Mouse (Mus musculus) Patski (cell line): Measurements from ENCODE around the gene Gm49366. TPM values are rescaled to one million over a fixed set of nuclear protein-coding genes. Genes with fewer than 3 reads are reported as not detected.
A peak's percentile ranks its signal among the peaks of the same experiment; 100 is the strongest.
"Not testable (repeated sequence)": the region's sequence is repeated elsewhere in the genome, so short reads cannot be mapped to it uniquely, and the experiment has no call there.

Experiments
- ATAC-seq: fragments of 100-300 bp; one replicate; pipeline ENCODE4 v1.8.0; 2021
- CTCF ChIA-PET: fragments of 350-600 bp; sonication (Branson Sonifier 250); formaldehyde crosslinking; loops from one replicate; lab custom pipeline; 2022; ENCODE audit warnings: inconsistent platforms; lab: Charles Lee
- POLR2A ChIA-PET: fragments of 350-600 bp; sonication (Branson Sonifier 250); formaldehyde crosslinking; loops from one replicate; lab custom pipeline; 2022; ENCODE audit warnings: antibody characterized with exemption, inconsistent platforms; lab: Charles Lee
- DNase-seq: peaks from one replicate; pipeline ENCODE4 v3.0.0-alpha.2; 2011; ENCODE audit warnings: low read depth, low spot score
- H3K27me3 ChIP-seq: fragments of 371-371 bp; one replicate; pipeline ENCODE4 v1.5.1; 2021
- CTCF ChIP-seq: fragments of 100-300 bp; IDR thresholded peaks from one replicate; pipeline ENCODE4 v1.5.1; 2021
- in situ Hi-C: fragments of 300-500 bp; cut with MboI; formaldehyde crosslinking; loops from 3 replicates; pipeline ENCODE4 v1.11.1; 2018; ENCODE audit warnings: low pct_unique_long_range_greater_than_20kb, mixed read lengths
- polyA plus RNA-seq: library from polyadenylated mRNA; unstranded; gene quantifications from one replicate; pipeline ENCODE4 v1.2.3, GENCODE M21; 2021

The Gm49366 gene
- polyA plus RNA-seq, 1 experiment from 2014 or later = not detected

- H3K27me3 ChIP-seq = no peaks in the 10 kb centered on the region
- ChIA-PET CTCF (interaction anchor here (0.6 to 1.9 kb wide), 2 partner anchors 23 to 29 kb away, joined by 4 to 6 read pairs; partner anchors contain the start of gene Acot2), POLR2A (no interaction called here)
- no peak for TF ChIP-seq CTCF
- in situ Hi-C loops = no loop called here
- ATAC-seq (no peak), DNase-seq (no peak)
These were observed 28.5 kb upstream of the Gm49366 start for GRCm38 (mm10) chr12:84010201-84010600.

- DNase-seq (no peak), ATAC-seq (peak; percentile 65)
- in situ Hi-C loops = no loop called here
- CTCF ChIA-PET = interaction anchor here (1.0 to 1.9 kb wide), 2 partner anchors 20 to 24 kb away, joined by 4 to 6 read pairs; partner anchors contain the start of gene Acot2
- no peak for TF ChIP-seq CTCF
- POLR2A ChIA-PET = interaction anchor here (0.5 to 1.2 kb wide), 2 partner anchors 23 to 298 kb away, joined by 3 read pairs; no protein-coding TSS in a partner anchor
- H3K27me3 ChIP-seq = no peaks in the 10 kb centered on the region
These were observed 27.3 kb upstream of the Gm49366 start for GRCm38 (mm10) chr12:84011251-84012040.

GRCm38 (mm10) chr12:84013130-84013529 lies 25.6 kb upstream of the Gm49366 start:
- POLR2A ChIA-PET = no interaction called here
- no peak for DNase-seq
- ATAC-seq = no peak

GRCm38 (mm10) chr12:84013701-84014100 lies 25.0 kb upstream of the Gm49366 start:
- TF ChIP-seq CTCF = no peak
- ChIA-PET POLR2A (no interaction called here), CTCF (no interaction called here)
- ATAC-seq (no peak), DNase-seq (no peak)
- in situ Hi-C loops = no loop called here
- H3K27me3 ChIP-seq = no peaks in the 10 kb centered on the region

More at GRCm38 (mm10) chr12:84013130-84013529, 25.6 kb upstream of the Gm49366 start:
- no peaks in the 10 kb centered on the region for H3K27me3 ChIP-seq
- in situ Hi-C loops = no loop called here
- CTCF ChIA-PET = no interaction called here
- TF ChIP-seq CTCF = no peak

- in situ Hi-C loops, H3K27me3 ChIP-seq, DNase-seq, CTCF ChIA-PET, ATAC-seq, POLR2A ChIA-PET: not testable (repeated sequence)
These were observed 18.2 kb upstream of the Gm49366 start for GRCm38 (mm10) chr12:84020528-84020927.

- in situ Hi-C loops, POLR2A ChIA-PET, ATAC-seq, CTCF ChIA-PET, H3K27me3 ChIP-seq, DNase-seq: not testable (repeated sequence)
These were observed 16.5 kb upstream of the Gm49366 start for GRCm38 (mm10) chr12:84022266-84022665.

GRCm38 (mm10) chr12:84023052-84023745 lies 15.5 kb upstream of the Gm49366 start:
- POLR2A ChIA-PET = interaction anchor here (0.9 kb wide), 1 partner anchor 29 kb away, joined by 3 read pairs; the partner anchor contains the start of gene Acot3

GRCm38 (mm10) chr12:84025888-84026287 lies 12.8 kb upstream of the Gm49366 start:
- ChIA-PET POLR2A (no interaction called here), CTCF (no interaction called here)
- H3K27me3 ChIP-seq = no peaks in the 10 kb centered on the region
- in situ Hi-C loops = loop anchor here (5.0 kb wide), 1 partner anchor 54 kb away; no protein-coding TSS in a partner anchor
- TF ChIP-seq CTCF = no peak
- ATAC-seq (no peak), DNase-seq (no peak)

More at GRCm38 (mm10) chr12:84023052-84023745, 15.5 kb upstream of the Gm49366 start:
- CTCF ChIA-PET = no interaction called here
- in situ Hi-C loops = no loop called here
- no peak for TF ChIP-seq CTCF
- no peak for DNase-seq
- no peak for ATAC-seq
- H3K27me3 ChIP-seq = no peaks in the 10 kb centered on the region

- POLR2A ChIA-PET = interaction anchor here (1.0 kb wide), 1 partner anchor 154 kb away, joined by 3 read pairs; no protein-coding TSS in a partner anchor
- CTCF ChIA-PET, H3K27me3 ChIP-seq, DNase-seq, ATAC-seq: not testable (repeated sequence)
- in situ Hi-C loops = loop anchor here (5.0 kb wide), 1 partner anchor 56 kb away; no protein-coding TSS in a partner anchor
These were observed 10.4 kb upstream of the Gm49366 start for GRCm38 (mm10) chr12:84028328-84028727.

GRCm38 (mm10) chr12:84029043-84029442 lies 9.7 kb upstream of the Gm49366 start:
- DNase-seq, ATAC-seq, H3K27me3 ChIP-seq, CTCF ChIA-PET, POLR2A ChIA-PET: not testable (repeated sequence)
- in situ Hi-C loops = loop anchor here (5.0 kb wide), 1 partner anchor 57 kb away; no protein-coding TSS in a partner anchor
